Mouse (Mus musculus) CH12.LX (cell line): ENCODE results near the gene Polr3gl. TPM values are rescaled to one million over a fixed set of nuclear protein-coding genes. Genes with fewer than 3 reads are reported as not detected.

ENCODE experiments used
- DNase-seq: peaks from one replicate; pipeline ENCODE4 v3.0.0-alpha.2; 2013; ENCODE audit errors: extremely low read depth
- H3K27ac ChIP-seq: 2 replicates; pipeline ENCODE4 v1.5.1; 2012; ENCODE audit warnings: low read depth, mild to moderate bottlenecking, control low read depth, moderate library complexity; ENCODE audit not compliant: insufficient read depth
- H3K27me3 ChIP-seq: replicated peaks from 2 replicates; pipeline ENCODE3; 2012; ENCODE audit warnings: inconsistent platforms
- H3K36me3 ChIP-seq, 2 experiments: replicated peaks in 1 of 2; 2 replicates each; pipeline versions ENCODE3 to v1.6.1; 2012; ENCODE audit warnings: inconsistent platforms in 1 of 2, low read length in 1 of 2, mild to moderate bottlenecking in 1 of 2, mixed read lengths in 1 of 2, moderate library complexity in 1 of 2; ENCODE audit not compliant: control insufficient read depth in 1 of 2, insufficient read depth in 1 of 2
- H3K4me1 ChIP-seq, 2 experiments: 2 replicates each; pipeline ENCODE4 v1.6.1; 2012; ENCODE audit warnings: inconsistent platforms in 1 of 2, moderate library complexity in 1 of 2; ENCODE audit not compliant: insufficient read depth in 2 of 2, control insufficient read depth in 1 of 2
- H3K4me2 ChIP-seq: 2 replicates; pipeline ENCODE4 v1.6.1; 2012; ENCODE audit warnings: low read depth, mild to moderate bottlenecking, control low read depth; ENCODE audit not compliant: poor library complexity, insufficient read depth, severe bottlenecking
- H3K4me3 ChIP-seq, 3 experiments: fragments of 150-350 bp in 1 of 3; sonication (generic) in 1 of 3; replicated peaks in 1 of 3; 2 replicates each; pipeline versions ENCODE3 to v1.5.1; 2011 to 2012; ENCODE audit warnings: low read depth in 2 of 3, low read length in 2 of 3, mild to moderate bottlenecking in 2 of 3, moderate library complexity in 2 of 3, control low read depth in 1 of 3, improper control_type of control experiment in 1 of 3, inconsistent platforms in 1 of 3, mixed read lengths in 1 of 3; ENCODE audit not compliant: poor library complexity in 1 of 3
- H3K79me2 ChIP-seq: replicated peaks from 2 replicates; pipeline ENCODE4 v1.6.1; 2012; ENCODE audit warnings: mild to moderate bottlenecking, moderate library complexity; ENCODE audit not compliant: control insufficient read depth, poor library complexity, insufficient read depth, severe bottlenecking; ENCODE audit errors: extremely low read depth
- H3K9ac ChIP-seq: 2 replicates; pipeline ENCODE4 v1.6.1; 2012; ENCODE audit warnings: low read depth, mild to moderate bottlenecking, control low read depth, moderate library complexity; ENCODE audit not compliant: insufficient read depth
- H3K9me3 ChIP-seq: replicated peaks from 2 replicates; pipeline ENCODE3; 2012; ENCODE audit warnings: low read length, inconsistent platforms, mixed read lengths
- CHD2 ChIP-seq: IDR thresholded peaks from 2 replicates; pipeline ENCODE4 v1.6.1; 2011; ENCODE audit warnings: low read length, improper control_type of control experiment
- ELF1 ChIP-seq: IDR thresholded peaks from 2 replicates; pipeline ENCODE4 v1.6.1; 2014; ENCODE audit warnings: low read depth, mild to moderate bottlenecking, inconsistent platforms, low read length, improper control_type of control experiment
- KAT2A ChIP-seq: IDR thresholded peaks from 2 replicates; pipeline ENCODE4 v1.6.1; 2012; ENCODE audit warnings: low read length, improper control_type of control experiment, inconsistent platforms; ENCODE audit not compliant: insufficient replicate concordance
- MAFK ChIP-seq: IDR thresholded peaks from 2 replicates; pipeline ENCODE4 v1.6.1; 2011; ENCODE audit warnings: low read length, improper control_type of control experiment; ENCODE audit not compliant: insufficient replicate concordance
- MAX ChIP-seq: IDR thresholded peaks from 2 replicates; pipeline ENCODE4 v1.6.1; 2011; ENCODE audit warnings: low read length, improper control_type of control experiment
- MEF2A ChIP-seq: IDR thresholded peaks from 2 replicates; pipeline ENCODE4 v1.6.1; 2014; ENCODE audit warnings: low read depth, mild to moderate bottlenecking, inconsistent platforms, low read length, improper control_type of control experiment, borderline replicate concordance
- NELFE ChIP-seq: IDR thresholded peaks from 2 replicates; pipeline ENCODE4 v1.6.1; 2011; ENCODE audit warnings: low read depth, low read length, improper control_type of control experiment
- POLR2A ChIP-seq: IDR thresholded peaks from 2 replicates; pipeline ENCODE4 v1.6.1; 2011; ENCODE audit warnings: low read depth, mild to moderate bottlenecking, improper control_type of control experiment, low read length
- RCOR1 ChIP-seq: conservative IDR thresholded peaks from 2 replicates; pipeline ENCODE4 v1.6.1; 2012; ENCODE audit warnings: low read depth, mild to moderate bottlenecking, inconsistent platforms, low read length, improper control_type of control experiment
- SIN3A ChIP-seq: IDR thresholded peaks from 2 replicates; pipeline ENCODE4 v1.6.1; 2012; ENCODE audit warnings: low read length, improper control_type of control experiment, inconsistent platforms
- SMC3 ChIP-seq: IDR thresholded peaks from 2 replicates; pipeline ENCODE4 v1.6.1; 2011; ENCODE audit warnings: low read depth, low read length, improper control_type of control experiment
- TBP ChIP-seq: conservative IDR thresholded peaks from 2 replicates; pipeline ENCODE4 v1.6.1; 2011; ENCODE audit warnings: low read depth, low read length, improper control_type of control experiment
- USF2 ChIP-seq: conservative IDR thresholded peaks from 2 replicates; pipeline ENCODE4 v1.6.1; 2011; ENCODE audit warnings: low read depth, low read length, improper control_type of control experiment
- ZC3H11A ChIP-seq: IDR thresholded peaks from 2 replicates; pipeline ENCODE4 v1.6.1; 2012; ENCODE audit warnings: low read depth, mild to moderate bottlenecking, inconsistent platforms, low read length, improper control_type of control experiment
- ZKSCAN1 ChIP-seq: IDR thresholded peaks from 2 replicates; pipeline ENCODE4 v1.6.1; 2012; ENCODE audit warnings: low read depth, inconsistent platforms, low read length, improper control_type of control experiment, borderline replicate concordance
- ZMIZ1 ChIP-seq: IDR thresholded peaks from 2 replicates; pipeline ENCODE4 v1.6.1; 2012; ENCODE audit warnings: low read depth, mild to moderate bottlenecking, inconsistent platforms, low read length, improper control_type of control experiment
- ZNF384 ChIP-seq: IDR thresholded peaks from 2 replicates; pipeline ENCODE4 v1.6.1; 2012; ENCODE audit warnings: low read depth, low read length, improper control_type of control experiment, inconsistent platforms
- dilution Hi-C: fragments of 300-500 bp; cut with MboI; formaldehyde crosslinking; loops from 2 replicates; pipeline ENCODE4 v1.14.3; 2020; ENCODE audit warnings: low sequenced_read_pairs; ENCODE audit not compliant: extremely low pct_unique_long_range_greater_than_20kb, extremely low pct_ligation_motif_present
- in situ Hi-C: fragments of 300-500 bp; cut with MboI; formaldehyde crosslinking; loops from 3 replicates; pipeline ENCODE4 v1.14.3; 2019; ENCODE audit warnings: low sequenced_read_pairs, low pct_ligation_motif_present, low pct_unique_long_range_greater_than_20kb, mixed read lengths
- polyA plus RNA-seq: library from polyadenylated mRNA; unstranded; fragments of >175 nt; gene quantifications from 2 replicates; pipeline ENCODE4 v1.2.1, GENCODE M21; 2012; ENCODE audit warnings: low read depth; ENCODE audit not compliant: insufficient read length
- total RNA-seq, 2 experiments: library from RNA; depleted of rRNA; stranded (reverse); fragments of 300-350 nt in 1 of 2; fragments of >200 nt in 1 of 2; gene quantifications; 2 replicates each; pipeline ENCODE4 v1.2.3; 2012 to 2014

The Polr3gl gene
- total and polyA plus RNA-seq, 3 experiments: 13.7 to 18.8 (median 15.7) TPM

- Histone ChIP-seq H3K9ac (no peak overlapping the region), H3K4me1 (peaks cover 4 to 20% of the 10 kb centered on the region in 2 experiments; a peak in 2 of 4 replicates), H3K79me2 (no peaks in the 10 kb centered on the region), H3K36me3 (peaks cover 0 to 15% of the 10 kb centered on the region in 2 experiments), H3K9me3 (peaks cover 2% of the 10 kb centered on the region), H3K4me3 (no peak overlapping the region), H3K4me2 (no peak overlapping the region), H3K27me3 (no peaks in the 10 kb centered on the region), H3K27ac (no peak overlapping the region)
- in situ Hi-C loops: no loop called here
- TF ChIP-seq ZKSCAN1 (no peak), ELF1 (no peak), RCOR1 (no peak), MAX (no peak), KAT2A (no peak), SIN3A (no peak), ZNF384 (no peak), SMC3 (no peak), NELFE (no peak), ZMIZ1 (no peak)
- dilution Hi-C loops: no loop called here
- DNase-seq: no peak
These were observed 9.3 kb upstream of the Polr3gl start for GRCm38 (mm10) chr3:96603311-96603710.

- Histone ChIP-seq H3K4me2 (no peak overlapping the region), H3K27me3 (no peaks in the 10 kb centered on the region), H3K9ac (no peak overlapping the region), H3K36me3 (peaks cover 0 to 16% of the 10 kb centered on the region in 2 experiments), H3K9me3 (peaks cover 8% of the 10 kb centered on the region)
- dilution Hi-C loops: no loop called here
- no peak for DNase-seq
- TF ChIP-seq CHD2 (no peak), KAT2A (no peak), USF2 (no peak), POLR2A (no peak), ZC3H11A (no peak), ZNF384 (no peak), MEF2A (no peak), MAFK (no peak), TBP (no peak)
- TF ChIP-seq, all 38 proteins: peak for 0
- in situ Hi-C loops: no loop called here
- no peak overlapping the region for H3K4me3 ChIP-seq
- no peaks in the 10 kb centered on the region for H3K79me2 ChIP-seq
- H3K4me1 ChIP-seq: peaks cover 4 to 20% of the 10 kb centered on the region in 2 experiments; a peak in 2 of 4 replicates
- H3K27ac ChIP-seq: no peak overlapping the region
These were observed 8.7 kb upstream of the Polr3gl start for GRCm38 (mm10) chr3:96602704-96603084.
